Mouse (Mus musculus) ES-E14 (cell line): Measurements from ENCODE around the gene Klhl30. TPM values are rescaled to one million over a fixed set of nuclear protein-coding genes. Genes with fewer than 3 reads are reported as not detected.

ENCODE experiments used
- DNase-seq: peaks from one replicate; pipeline ENCODE4 v3.0.0-alpha.2; 2013; ENCODE audit warnings: low read depth, low spot score
- H3K27ac ChIP-seq: 2 replicates; pipeline ENCODE4 v1.5.1; 2012; ENCODE audit warnings: low read depth, mild to moderate bottlenecking, low read length, moderate library complexity, mixed read lengths; ENCODE audit not compliant: poor library complexity, insufficient read depth, severe bottlenecking
- H3K36me3 ChIP-seq: 2 replicates; pipeline ENCODE4 v1.6.1; 2012; ENCODE audit warnings: mild to moderate bottlenecking, low read length, moderate library complexity, mixed read lengths; ENCODE audit not compliant: control insufficient read depth, poor library complexity, insufficient read depth, severe bottlenecking
- H3K4me1 ChIP-seq, 2 experiments: fragments of 150-350 bp in 1 of 2; sonication (generic) in 1 of 2; 2 replicates each; pipeline ENCODE4 v1.6.1; 2012; ENCODE audit warnings: low read length in 2 of 2, mild to moderate bottlenecking in 1 of 2, mixed read lengths in 1 of 2; ENCODE audit not compliant: control insufficient read depth in 2 of 2, insufficient read depth in 2 of 2, poor library complexity in 1 of 2
- H3K4me3 ChIP-seq, 2 experiments: fragments of 150-350 bp in 1 of 2; sonication (generic) in 1 of 2; 2 replicates each; pipeline ENCODE4 v1.5.1; 2012; ENCODE audit warnings: low read length in 2 of 2, low read depth in 1 of 2, mild to moderate bottlenecking in 1 of 2, mixed read lengths in 1 of 2; ENCODE audit not compliant: insufficient read depth in 1 of 2, poor library complexity in 1 of 2, severe bottlenecking in 1 of 2
- H3K9ac ChIP-seq: 2 replicates; pipeline ENCODE4 v1.6.1; 2012; ENCODE audit warnings: low read depth, mild to moderate bottlenecking, low read length, mixed read lengths; ENCODE audit not compliant: poor library complexity, insufficient read depth, severe bottlenecking
- H3K9me3 ChIP-seq: fragments of 150-350 bp; sonication (generic); 2 replicates; pipeline ENCODE4 v1.6.1; 2012; ENCODE audit warnings: low read depth, mild to moderate bottlenecking, low read length; ENCODE audit not compliant: control insufficient read depth, insufficient read depth
- CHD2 ChIP-seq: IDR thresholded peaks from 2 replicates; pipeline ENCODE4 v1.6.1; 2014; ENCODE audit warnings: mild to moderate bottlenecking, low read depth, low read length, inconsistent platforms
- HCFC1 ChIP-seq: IDR thresholded peaks from 2 replicates; pipeline ENCODE4 v1.6.1; 2012; ENCODE audit warnings: low read length, inconsistent platforms, borderline replicate concordance; ENCODE audit not compliant: insufficient read depth
- MAFK ChIP-seq: IDR thresholded peaks from 2 replicates; pipeline ENCODE4 v1.6.1; 2014; ENCODE audit warnings: mild to moderate bottlenecking, low read depth, low read length, inconsistent platforms; ENCODE audit not compliant: insufficient read depth
- ZC3H11A ChIP-seq: IDR thresholded peaks from 2 replicates; pipeline ENCODE4 v1.6.1; 2012; ENCODE audit warnings: low read depth, mild to moderate bottlenecking, inconsistent platforms, low read length, borderline replicate concordance
- ZNF384 ChIP-seq: IDR thresholded peaks from 2 replicates; pipeline ENCODE4 v1.6.1; 2012; ENCODE audit warnings: low read depth, low read length, inconsistent platforms
- in situ Hi-C, 2 experiments: fragments of 600-800 bp; cut with MboI; formaldehyde crosslinking; loops; one replicate each; pipeline ENCODE4 v1.15.1; 2025; ENCODE audit warnings: low sequenced_read_pairs in 2 of 2, inconsistent platforms in 1 of 2; ENCODE audit not compliant: unreplicated experiment in 2 of 2
- total RNA-seq: library from RNA; depleted of rRNA; stranded (reverse); fragments of 300-350 nt; gene quantifications from 2 replicates; pipeline ENCODE4 v1.2.3, GENCODE M21; 2012

The Klhl30 gene
- total RNA-seq, 1 experiment = 2.2 TPM

DNA sequence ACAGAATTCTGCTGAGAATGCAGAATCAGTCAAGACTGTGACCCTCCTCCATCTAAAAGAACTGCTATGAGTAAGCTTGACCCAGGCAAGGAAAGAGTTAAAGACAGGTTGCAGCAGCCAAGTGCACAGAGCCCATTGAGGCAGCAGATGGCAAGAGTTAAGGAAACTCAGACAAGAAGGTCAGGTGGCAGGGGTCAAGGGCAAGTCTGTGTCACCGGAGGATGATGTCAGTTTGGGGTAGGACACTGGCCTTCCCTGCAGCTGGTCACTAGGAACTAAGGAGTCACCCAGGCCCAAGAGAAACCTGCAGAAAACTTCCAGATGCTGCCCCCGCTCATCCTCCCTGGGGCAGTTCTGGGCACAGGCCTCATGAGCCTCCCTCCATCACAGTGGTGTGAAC lies 26.2 kb upstream of the Klhl30 start:
- TF ChIP-seq ZC3H11A = no peak
- no peak for TF ChIP-seq MAFK
- TF ChIP-seq CHD2 = no peak
- no peak for TF ChIP-seq ZNF384
- no peak for TF ChIP-seq HCFC1
- no peak overlapping the region for H3K4me3 ChIP-seq
- H3K27ac ChIP-seq = no peak overlapping the region
- no peak overlapping the region for H3K9ac ChIP-seq
- no peak for DNase-seq
- H3K9me3 ChIP-seq = no peaks in the 10 kb centered on the region
- in situ Hi-C loops = no loop called here
- H3K36me3 ChIP-seq = no peaks in the 10 kb centered on the region
- H3K4me1 ChIP-seq = no peaks in the 10 kb centered on the region; a peak in 1 of 4 replicates

DNA sequence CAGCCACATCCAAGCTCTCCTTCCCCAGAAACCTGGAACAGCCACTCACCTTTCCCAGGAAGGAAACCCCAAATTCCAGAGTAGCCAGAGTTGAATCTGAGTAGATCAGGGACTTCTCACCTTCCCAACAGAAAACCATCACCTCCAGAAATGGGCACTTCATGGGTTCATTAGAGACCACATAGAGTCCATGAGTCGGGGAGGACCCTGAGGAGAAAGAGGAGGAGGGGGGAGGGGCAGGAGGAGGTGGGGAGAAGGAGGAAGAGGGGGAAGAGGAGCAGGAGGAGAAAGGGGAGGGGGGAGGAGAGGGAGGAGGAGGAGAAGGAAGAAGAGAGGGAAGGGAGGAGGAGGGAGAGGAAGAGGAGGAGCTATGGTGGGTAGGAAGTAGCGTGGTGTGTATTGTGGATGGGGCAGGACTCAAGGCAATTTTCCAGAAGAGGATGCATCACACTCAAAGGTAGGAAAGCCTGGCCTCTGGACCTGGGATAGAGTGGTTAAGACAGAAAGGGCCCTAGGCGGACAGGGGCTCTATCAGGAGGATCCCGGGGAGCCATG lies 25.3 kb upstream of the Klhl30 start:
- no peak overlapping the region for H3K9ac ChIP-seq
- H3K4me1 ChIP-seq = no peaks in the 10 kb centered on the region; a peak in 1 of 4 replicates
- H3K4me3 ChIP-seq = no peak overlapping the region
- no peak overlapping the region for H3K27ac ChIP-seq
- in situ Hi-C loops = no loop called here
- no peak for DNase-seq
- H3K9me3 ChIP-seq = no peaks in the 10 kb centered on the region
- TF ChIP-seq MAFK = no peak
- no peak for TF ChIP-seq ZC3H11A
- TF ChIP-seq HCFC1 = no peak
- no peak for TF ChIP-seq ZNF384
- no peak for TF ChIP-seq CHD2
- H3K36me3 ChIP-seq = no peaks in the 10 kb centered on the region

GRCm38 (mm10) chr1:91332102-91332501 lies 18.7 kb upstream of the Klhl30 start:
- H3K36me3 ChIP-seq = no peaks in the 10 kb centered on the region
- no peak overlapping the region for H3K27ac ChIP-seq
- H3K4me1 ChIP-seq = no peaks in the 10 kb centered on the region
- no peak for DNase-seq
- no peaks in the 10 kb centered on the region for H3K9me3 ChIP-seq
- no peak overlapping the region for H3K9ac ChIP-seq
- H3K4me3 ChIP-seq = no peak overlapping the region
- TF ChIP-seq ZC3H11A (no peak), HCFC1 (no peak), CHD2 (no peak), ZNF384 (no peak), MAFK (no peak)
- in situ Hi-C loops = no loop called here

GRCm38 (mm10) chr1:91333582-91333981 lies 17.2 kb upstream of the Klhl30 start:
- peaks cover 0 to 2% of the 10 kb centered on the region in 2 experiments; a peak in 1 of 4 replicates for H3K4me1 ChIP-seq
- H3K9ac ChIP-seq = no peak overlapping the region
- no peaks in the 10 kb centered on the region for H3K9me3 ChIP-seq
- no peak overlapping the region for H3K4me3 ChIP-seq
- H3K36me3 ChIP-seq = no peaks in the 10 kb centered on the region
- TF ChIP-seq MAFK = no peak
- no peak for TF ChIP-seq ZC3H11A
- TF ChIP-seq ZNF384 = no peak
- TF ChIP-seq CHD2 = no peak
- no peak for TF ChIP-seq HCFC1
- in situ Hi-C loops = no loop called here
- no peak for DNase-seq
- H3K27ac ChIP-seq = no peak overlapping the region

- in situ Hi-C loops = no loop called here
- TF ChIP-seq MAFK (no peak), ZNF384 (no peak), HCFC1 (no peak), CHD2 (no peak), ZC3H11A (no peak)
Measured at GRCm38 (mm10) chr1:91337355-91337754, 13.5 kb upstream of the Klhl30 start.

More at GRCm38 (mm10) chr1:91337355-91337754, 13.5 kb upstream of the Klhl30 start:
- Histone ChIP-seq H3K4me1 (peaks cover 0 to 3% of the 10 kb centered on the region in 2 experiments; a peak in 1 of 4 replicates), H3K9ac (no peak overlapping the region), H3K27ac (no peak overlapping the region), H3K4me3 (no peak overlapping the region), H3K9me3 (no peaks in the 10 kb centered on the region), H3K36me3 (no peaks in the 10 kb centered on the region)
- no peak for DNase-seq
